Mouse (Mus musculus) limb, embryonic 12.5 days (tissue): ENCODE results near the gene 4932438H23Rik. TPM values are rescaled to one million over a fixed set of nuclear protein-coding genes. Genes with fewer than 3 reads are reported as not detected.

Experiments
- ATAC-seq: fragments of 200-750 bp; cut with Nextera tagmentation; 2 replicates; pipeline ENCODE4 v1.8.0; 2017; ENCODE audit warnings: low read depth, moderate TSS enrichment; ENCODE audit not compliant: insufficient number of reproducible peaks, insufficient read depth, low FRiP score, low TSS enrichment
- H3K27ac ChIP-seq: fragments of 300-500 bp; sonication (generic); 2 replicates; pipeline ENCODE4 v1.5.1; 2016; ENCODE audit warnings: mild to moderate bottlenecking, moderate library complexity
- H3K27me3 ChIP-seq: fragments of 300-500 bp; sonication (generic); 2 replicates; pipeline ENCODE4 v1.6.1; 2016; ENCODE audit warnings: mild to moderate bottlenecking, moderate library complexity
- H3K36me3 ChIP-seq: fragments of 300-500 bp; sonication (generic); 2 replicates; pipeline ENCODE4 v1.6.1; 2016; ENCODE audit warnings: mild to moderate bottlenecking, moderate library complexity
- H3K4me1 ChIP-seq: fragments of 300-500 bp; sonication (generic); replicated peaks from 2 replicates; pipeline ENCODE4 v1.6.1; 2016
- H3K4me2 ChIP-seq: fragments of 300-500 bp; sonication (generic); 2 replicates; pipeline ENCODE4 v1.6.1; 2016; ENCODE audit warnings: mild to moderate bottlenecking, moderate library complexity
- H3K4me3 ChIP-seq: fragments of 300-500 bp; sonication (generic); replicated peaks from 2 replicates; pipeline ENCODE4 v1.5.1; 2016; ENCODE audit warnings: mild to moderate bottlenecking
- H3K9ac ChIP-seq: fragments of 300-500 bp; sonication (generic); replicated peaks from 2 replicates; pipeline ENCODE4 v1.6.1; 2016; ENCODE audit warnings: mild to moderate bottlenecking, moderate library complexity
- H3K9me3 ChIP-seq: fragments of 300-500 bp; sonication (generic); 2 replicates; pipeline ENCODE4 v1.6.1; 2016; ENCODE audit warnings: mild to moderate bottlenecking, moderate library complexity
- WGBS: fragments of 180-500 bp; shearing (Covaris S2); methylation state at CpG from one replicate; pipeline ENCODE4 v1.1.7; 2016; 5-methylcytosine and 5-hydroxymethylcytosine counted together
- polyA plus RNA-seq: library from polyadenylated mRNA; unstranded; fragments of >200 nt; fragmentation: Nextera tagmentation; extraction: Ambion mirVana; gene quantifications from 2 replicates; pipeline ENCODE4 v1.2.1, GENCODE M21; 2016

4932438H23Rik gene
- polyA plus RNA-seq, 1 experiment from 2014 or later = not detected

GRCm38 (mm10) chr16:91004915-91005538 lies 89.9 kb downstream of the 4932438H23Rik start:
- Histone ChIP-seq H3K4me3 (no peak overlapping the region), H3K27me3 (no peaks in the 10 kb centered on the region), H3K9me3 (no peaks in the 10 kb centered on the region), H3K27ac (no peak overlapping the region), H3K9ac (no peak overlapping the region), H3K4me2 (no peak overlapping the region), H3K36me3 (no peaks in the 10 kb centered on the region), H3K4me1 (no peaks in the 10 kb centered on the region; the same call in 1 of the 2 replicates)
- WGBS = 83% methylated on average over 4 of the region's 4 CpGs
- ATAC-seq = no peak

Other genes starting within 250 kb of the 4932438H23Rik start
- 31.6 and 40.8 TPM in 2 replicates for gene Cfap298, start 160.0 kb downstream of the 4932438H23Rik start, polyA plus RNA-seq
- 10.9 and 11.3 TPM in 2 replicates for gene Synj1, start 83.8 kb downstream of the 4932438H23Rik start, polyA plus RNA-seq
- gene Paxbp1, start 50.6 kb downstream of the 4932438H23Rik start, polyA plus RNA-seq = 92.0 and 96.2 TPM in 2 replicates
- gene Olig2, start 130.3 kb upstream of the 4932438H23Rik start, polyA plus RNA-seq = 0.13 TPM in 1 of 2 replicates, not detected in the other
- gene Olig1, start 174.7 kb upstream of the 4932438H23Rik start, polyA plus RNA-seq = 0.09 TPM in 1 of 2 replicates, not detected in the other